Mouse (Mus musculus) hindbrain, embryonic 16.5 days (tissue): ENCODE results near the gene Sh2d2a. TPM values are rescaled to one million over a fixed set of nuclear protein-coding genes. Genes with fewer than 3 reads are reported as not detected.

Experiments used
- ATAC-seq: fragments of 200-750 bp; cut with Nextera tagmentation; 2 replicates; pipeline ENCODE4 v1.8.0; 2017; ENCODE audit warnings: moderate TSS enrichment, moderate library complexity
- H3K27ac ChIP-seq: fragments of 300-500 bp; sonication (generic); 2 replicates; pipeline ENCODE4 v1.5.1; 2014; ENCODE audit warnings: low read depth, mild to moderate bottlenecking, control low read depth, low read length, moderate library complexity
- H3K27me3 ChIP-seq: fragments of 300-500 bp; sonication (generic); replicated peaks from 2 replicates; pipeline ENCODE4 v1.6.1; 2014; ENCODE audit warnings: low read length; ENCODE audit not compliant: control insufficient read depth, insufficient read depth
- H3K36me3 ChIP-seq: fragments of 300-500 bp; sonication (generic); 2 replicates; pipeline ENCODE4 v1.6.1; 2014; ENCODE audit warnings: mild to moderate bottlenecking, low read length, moderate library complexity, mixed read lengths; ENCODE audit not compliant: control insufficient read depth, insufficient read depth
- H3K4me1 ChIP-seq: fragments of 300-500 bp; sonication (generic); 2 replicates; pipeline ENCODE4 v1.6.1; 2014; ENCODE audit warnings: low read depth, low read length; ENCODE audit not compliant: control insufficient read depth, insufficient read depth
- H3K4me2 ChIP-seq: fragments of 300-500 bp; sonication (generic); 2 replicates; pipeline ENCODE4 v1.6.1; 2014; ENCODE audit warnings: mild to moderate bottlenecking, low read length, control low read depth, moderate library complexity
- H3K4me3 ChIP-seq: fragments of 300-500 bp; sonication (generic); 2 replicates; pipeline ENCODE4 v1.5.1; 2014; ENCODE audit warnings: mild to moderate bottlenecking, low read length, control low read depth, moderate library complexity
- H3K9ac ChIP-seq: fragments of 300-500 bp; sonication (generic); 2 replicates; pipeline ENCODE4 v1.6.1; 2014; ENCODE audit warnings: low read depth, mild to moderate bottlenecking, control low read depth, low read length, moderate library complexity
- H3K9me3 ChIP-seq: fragments of 300-500 bp; sonication (generic); 2 replicates; pipeline ENCODE4 v1.6.1; 2014; ENCODE audit warnings: mild to moderate bottlenecking, low read length, moderate library complexity; ENCODE audit not compliant: control insufficient read depth
- WGBS: fragments of 180-500 bp; shearing (Covaris S2); extraction: QIAGEN DNeasy Blood & Tissue Kit; methylation state at CpG from one replicate; pipeline ENCODE4 v1.1.7; 2014; 5-methylcytosine and 5-hydroxymethylcytosine counted together
- polyA plus RNA-seq: library from polyadenylated mRNA; unstranded; fragments of >200 nt; fragmentation: Nextera tagmentation; extraction: Ambion mirVana; gene quantifications from 2 replicates; pipeline ENCODE4 v1.2.1, GENCODE M21; 2015

Gene Sh2d2a
- polyA plus RNA-seq, result not detected in 2 replicates

- no peak within 1 kb of the TSS for H3K9ac ChIP-seq
- H3K9me3 ChIP-seq, result no peaks in the 10 kb centered on the region
- no peak within 1 kb of the TSS for H3K4me2 ChIP-seq
- no peak within 1 kb of the TSS for H3K4me3 ChIP-seq
- ATAC-seq, result no peak
- H3K27me3 ChIP-seq, result no peaks in the 10 kb centered on the region
- no peaks in the 10 kb centered on the region for H3K36me3 ChIP-seq
- no peak within 1 kb of the TSS for H3K27ac ChIP-seq
- WGBS, result 75% methylated on average over 7 of the region's 7 CpGs
- no peaks in the 10 kb centered on the region for H3K4me1 ChIP-seq
Measured at GRCm38 (mm10) chr3:87846650-87847110, at the start of gene Sh2d2a. Sh2d2a (plus strand) TSS chr3:87846755.

- H3K36me3 ChIP-seq, result no peaks in the 10 kb centered on the region
- H3K4me2 ChIP-seq, result no peak overlapping the region
- no peak for ATAC-seq
- H3K27me3 ChIP-seq, result peaks cover 32% of the 10 kb centered on the region
- peaks cover 11% of the 10 kb centered on the region for H3K4me1 ChIP-seq
- WGBS, result 49% methylated on average over 5 of the region's 5 CpGs
- H3K9me3 ChIP-seq, result no peaks in the 10 kb centered on the region
- H3K9ac ChIP-seq, result no peak overlapping the region
- H3K27ac ChIP-seq, result no peak overlapping the region
- H3K4me3 ChIP-seq, result no peak overlapping the region
Measured at GRCm38 (mm10) chr3:87801681-87802080, 44.9 kb upstream of the Sh2d2a start.

- peak; percentile 50; the same call in 1 of the 2 replicates for ATAC-seq
- 10% methylated on average over 26 of the region's 26 CpGs for WGBS
- Histone ChIP-seq H3K27ac (no peak overlapping the region), H3K4me2 (peak overlapping the region; percentile 53), H3K4me3 (peak overlapping the region; percentile 23), H3K27me3 (peaks cover 24% of the 10 kb centered on the region), H3K9ac (no peak overlapping the region), H3K36me3 (no peaks in the 10 kb centered on the region), H3K4me1 (peaks cover 5% of the 10 kb centered on the region), H3K9me3 (no peaks in the 10 kb centered on the region)
Measured at GRCm38 (mm10) chr3:87804038-87804677, 42.4 kb upstream of the Sh2d2a start.

- Histone ChIP-seq H3K27me3 (peaks cover 32% of the 10 kb centered on the region), H3K4me2 (peak overlapping the region; percentile 42), H3K9me3 (no peaks in the 10 kb centered on the region), H3K4me3 (peak overlapping the region; percentile 26), H3K27ac (no peak overlapping the region), H3K9ac (peak overlapping the region; percentile 30; the same call in 1 of the 2 replicates), H3K4me1 (peaks cover 7% of the 10 kb centered on the region; the same call in 1 of the 2 replicates), H3K36me3 (no peaks in the 10 kb centered on the region)
- peak; percentile 70 for ATAC-seq
- 4% methylated on average over 28 of the region's 28 CpGs for WGBS
Measured at GRCm38 (mm10) chr3:87809322-87809962, 37.1 kb upstream of the Sh2d2a start.

GRCm38 (mm10) chr3:87811297-87811696, 35.3 kb upstream of the Sh2d2a start:
- H3K36me3 ChIP-seq, result no peaks in the 10 kb centered on the region
- H3K27ac ChIP-seq, result no peak overlapping the region
- H3K27me3 ChIP-seq, result peaks cover 31% of the 10 kb centered on the region
- whole genome bisulfite sequencing, result 86% methylated on average over 8 of the region's 8 CpGs
- no peak overlapping the region for H3K4me3 ChIP-seq
- H3K4me1 ChIP-seq, result peaks cover 7% of the 10 kb centered on the region; the same call in 1 of the 2 replicates
- no peak for ATAC-seq
- H3K9ac ChIP-seq, result no peak overlapping the region
- no peak overlapping the region for H3K4me2 ChIP-seq
- H3K9me3 ChIP-seq, result no peaks in the 10 kb centered on the region

GRCm38 (mm10) chr3:87812413-87812812, 34.1 kb upstream of the Sh2d2a start:
- H3K9me3 ChIP-seq, result no peaks in the 10 kb centered on the region
- peaks cover 28% of the 10 kb centered on the region for H3K27me3 ChIP-seq
- peaks cover 10% of the 10 kb centered on the region; the same call in 1 of the 2 replicates for H3K4me1 ChIP-seq
- H3K4me3 ChIP-seq, result no peak overlapping the region
- no peak overlapping the region for H3K27ac ChIP-seq
- WGBS, result 80% methylated on average over 4 of the region's 4 CpGs
- no peak for ATAC-seq
- no peak overlapping the region for H3K9ac ChIP-seq
- H3K36me3 ChIP-seq, result no peaks in the 10 kb centered on the region
- no peak overlapping the region for H3K4me2 ChIP-seq

GRCm38 (mm10) chr3:87812873-87813272, 33.7 kb upstream of the Sh2d2a start:
- Histone ChIP-seq H3K27me3 (peaks cover 28% of the 10 kb centered on the region), H3K36me3 (no peaks in the 10 kb centered on the region), H3K27ac (no peak overlapping the region), H3K9me3 (no peaks in the 10 kb centered on the region), H3K9ac (no peak overlapping the region), H3K4me3 (no peak overlapping the region), H3K4me1 (peaks cover 10% of the 10 kb centered on the region; the same call in 1 of the 2 replicates), H3K4me2 (no peak overlapping the region)
- no peak for ATAC-seq
- 59% methylated on average over 10 of the region's 10 CpGs for WGBS

- Histone ChIP-seq H3K9me3 (no peaks in the 10 kb centered on the region), H3K4me1 (peaks cover 3% of the 10 kb centered on the region; the same call in 1 of the 2 replicates), H3K4me3 (no peak overlapping the region), H3K36me3 (no peaks in the 10 kb centered on the region), H3K27me3 (peaks cover 3% of the 10 kb centered on the region; the same call in 1 of the 2 replicates), H3K9ac (no peak overlapping the region), H3K4me2 (no peak overlapping the region), H3K27ac (no peak overlapping the region)
- WGBS, result 60% methylated on average over 6 of the region's 6 CpGs
- ATAC-seq, result 0 out of 2 replicates have a peak, but pooled peaks have one; percentile 11
Measured at GRCm38 (mm10) chr3:87816166-87816565, 30.4 kb upstream of the Sh2d2a start.

GRCm38 (mm10) chr3:87816646-87817093, 29.9 kb upstream of the Sh2d2a start:
- H3K4me3 ChIP-seq, result no peak overlapping the region
- 5% methylated on average over 12 of the region's 12 CpGs for WGBS
- no peaks in the 10 kb centered on the region for H3K36me3 ChIP-seq
- 0 out of 2 replicates have a peak overlapping the region, but pooled peaks have one; percentile 2 for H3K4me2 ChIP-seq
- H3K4me1 ChIP-seq, result peaks cover 3% of the 10 kb centered on the region; the same call in 1 of the 2 replicates
- no peaks in the 10 kb centered on the region for H3K27me3 ChIP-seq
- peak; percentile 67; the same call in 1 of the 2 replicates for ATAC-seq
- no peak overlapping the region for H3K9ac ChIP-seq
- H3K27ac ChIP-seq, result no peak overlapping the region
- no peaks in the 10 kb centered on the region for H3K9me3 ChIP-seq
